Mouse (Mus musculus) sigmoid colon, adult 10 weeks (tissue): ENCODE measurements around the gene 1700014D04Rik. TPM values are rescaled to one million over a fixed set of nuclear protein-coding genes. Genes with fewer than 3 reads are reported as not detected.

Experiments
- polyA plus RNA-seq: library from polyadenylated mRNA; stranded (reverse); fragments of 350-450 nt; fragmentation: Illumina TruSeq; extraction: RNeasy Lipid Tissue Mini Kit (QIAGEN cat#74804); gene quantifications from one replicate; pipeline ENCODE4 v1.2.3, GENCODE M21; 2014; ENCODE audit warnings: low read depth, low replicate concordance

Gene 1700014D04Rik
- not detected for polyA plus RNA-seq

GRCm38 (mm10) chr13:59746711-59747110, at the start of gene 1700014D04Rik:
TSS of gene 1700014D04Rik (minus strand) at chr13:59746752.

GRCm38 (mm10) chr13:59782145-59782544, 35.6 kb upstream of the 1700014D04Rik start, which contains the start of gene Gm49354:
TSS of gene Gm49354 (minus strand) at chr13:59782245.

DNA sequence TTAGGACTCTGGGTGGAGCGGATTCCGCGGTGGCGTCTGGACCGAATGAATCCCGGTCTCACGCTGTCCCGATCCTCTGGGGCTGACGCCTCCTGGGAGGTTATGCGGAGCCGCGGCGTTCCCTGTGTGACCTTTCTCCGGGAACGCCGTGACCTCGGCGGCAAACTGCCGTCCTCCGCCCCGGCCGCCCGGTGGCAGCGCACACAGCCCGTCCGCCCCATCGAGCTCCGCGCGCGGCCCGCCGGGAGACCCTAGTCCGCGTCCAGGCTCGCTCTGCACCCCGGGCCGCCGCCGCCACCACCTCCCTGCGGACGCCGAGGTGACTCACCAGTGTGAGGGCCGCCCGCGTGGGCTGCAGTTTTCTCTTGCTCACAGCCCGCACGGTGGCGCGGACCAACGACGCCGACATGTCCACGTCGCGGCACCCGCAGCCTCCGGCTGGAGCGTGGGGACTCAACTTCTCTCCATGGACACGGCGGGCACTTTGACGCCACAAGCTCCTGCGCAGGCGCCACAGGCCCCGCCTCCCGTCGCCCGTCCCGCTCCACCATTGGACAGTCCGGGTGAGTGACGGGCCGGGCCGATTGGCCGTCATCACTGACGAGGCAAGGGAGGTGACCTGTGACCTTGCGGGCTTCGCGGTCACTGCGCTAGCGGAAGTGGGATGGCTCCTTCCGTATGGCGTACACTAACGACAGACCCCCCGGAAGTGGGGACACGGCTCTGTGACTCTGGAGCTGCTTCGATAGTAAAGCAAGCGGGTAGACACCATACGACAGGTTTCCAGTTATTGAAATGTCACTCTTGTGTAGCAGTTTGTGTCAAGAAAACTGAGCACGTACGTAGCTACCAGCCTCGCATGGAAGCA, 23.0 kb upstream of the 1700014D04Rik start, which contains the start of gene Isca1:
TSS of gene Isca1 (minus strand) at position 515 of the 868 bp plus-strand sequence.

DNA sequence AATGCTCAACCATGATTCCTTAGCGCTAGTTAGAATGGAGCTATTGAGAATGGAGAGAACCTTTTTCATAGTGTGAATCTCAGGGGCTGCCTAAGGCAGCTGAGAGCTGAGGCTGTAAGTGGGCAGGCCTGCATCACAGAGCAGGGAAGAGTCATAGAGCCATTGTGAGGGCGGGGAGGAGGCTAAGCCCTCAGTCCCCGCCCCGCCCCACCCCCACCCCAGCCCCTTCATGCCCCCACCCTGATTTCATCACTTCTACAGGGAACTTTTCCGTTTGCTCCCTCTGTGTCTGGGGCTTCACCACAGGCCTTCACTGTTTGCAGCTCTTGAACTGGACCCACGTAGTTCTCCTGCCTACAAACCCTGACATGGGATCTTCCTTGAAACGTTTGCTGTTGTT, 14.9 kb downstream of the 1700014D04Rik start, which contains the start of gene Spata31d1d:
TSS of gene Spata31d1d (minus strand) at position 101 of the 400 bp plus-strand sequence.

DNA sequence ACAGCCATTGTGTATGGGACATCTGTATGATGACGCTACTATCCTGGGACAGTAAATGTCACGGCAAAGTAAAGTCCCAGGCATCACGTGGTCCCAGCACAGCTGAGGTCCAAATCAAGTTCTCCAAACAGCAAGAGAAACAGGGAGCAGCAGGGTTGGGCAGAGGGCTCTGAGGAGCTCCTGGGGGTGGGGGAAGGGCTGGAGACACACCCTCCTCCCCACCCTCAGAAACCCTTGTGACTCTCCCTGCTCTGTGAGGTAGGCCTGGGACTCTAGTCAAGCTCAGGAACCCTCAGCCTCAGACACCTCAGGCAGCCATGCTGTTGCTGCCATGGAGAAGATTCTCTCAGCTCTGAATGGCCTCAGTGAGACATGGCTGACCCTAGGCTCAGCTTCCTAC, 34.6 kb downstream of the 1700014D04Rik start, which contains the start of gene Spata31d1b:
TSS of gene Spata31d1b (plus strand) at position 301 of the 400 bp plus-strand sequence.

DNA sequence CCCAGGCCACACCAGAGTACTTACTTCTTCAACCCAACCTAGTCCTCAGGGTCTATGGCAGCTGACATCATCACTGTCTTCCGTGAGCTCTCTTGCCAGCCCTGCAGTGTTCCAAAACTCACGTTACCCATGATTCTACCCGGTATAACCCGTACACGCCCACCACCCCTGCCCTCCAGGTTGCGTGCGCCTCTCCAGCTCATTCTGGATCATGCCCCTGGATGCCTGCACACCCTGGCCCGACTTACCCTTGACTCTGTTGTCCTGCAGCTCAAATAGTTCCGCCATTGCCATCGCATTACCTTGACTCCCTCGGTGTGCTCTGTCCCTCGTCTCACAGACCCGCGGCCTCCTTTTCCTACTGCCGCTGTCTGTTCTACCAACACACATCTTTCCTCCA, 36.3 kb downstream of the 1700014D04Rik start, which contains the start of gene Spata31d1a:
TSS of gene Spata31d1a (minus strand) at position 101 of the 400 bp plus-strand sequence.

DNA sequence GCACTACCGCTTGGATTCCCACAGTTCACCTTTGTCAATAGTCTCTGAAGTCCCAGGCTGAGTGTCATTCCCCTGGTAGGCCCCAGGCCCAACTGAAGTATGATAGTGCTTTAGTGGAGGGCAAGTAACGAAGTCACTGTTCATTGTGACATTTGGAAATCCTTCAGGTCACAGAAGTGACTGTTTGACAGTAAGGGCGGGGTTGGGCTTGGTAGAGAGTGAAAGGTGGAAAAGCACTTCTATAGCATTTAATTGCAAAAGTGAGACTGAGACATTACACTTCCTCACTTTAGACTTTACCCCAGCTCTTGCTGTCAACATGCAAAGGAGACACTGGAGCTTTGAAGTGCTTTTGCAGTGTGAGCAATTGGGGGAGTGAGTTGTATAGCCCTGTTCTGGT, 52.5 kb downstream of the 1700014D04Rik start, which contains the start of gene 4921517D22Rik:
TSS of gene 4921517D22Rik (minus strand) at position 101 of the 400 bp plus-strand sequence.

Other genes starting within 250 kb of the 1700014D04Rik start
- gene Agtpbp1, start 161.5 kb downstream of the 1700014D04Rik start, polyA plus RNA-seq: 20.2 TPM
- 252 TPM for gene Naa35, start 161.5 kb downstream of the 1700014D04Rik start, polyA plus RNA-seq
- gene Golm1, start 70.9 kb downstream of the 1700014D04Rik start, polyA plus RNA-seq: 555 TPM
- gene 4921517D22Rik, start 52.6 kb downstream of the 1700014D04Rik start, polyA plus RNA-seq: not detected
- not detected for gene Spata31d1a, start 36.4 kb downstream of the 1700014D04Rik start, polyA plus RNA-seq
- not detected for gene Spata31d1b, start 34.5 kb downstream of the 1700014D04Rik start, polyA plus RNA-seq
- not detected for gene Spata31d1d, start 15.0 kb downstream of the 1700014D04Rik start, polyA plus RNA-seq
- 101 TPM for gene Isca1, start 23.1 kb upstream of the 1700014D04Rik start, polyA plus RNA-seq
- not detected for gene Gm49354, start 35.5 kb upstream of the 1700014D04Rik start, polyA plus RNA-seq
- gene Tut7, start 76.4 kb upstream of the 1700014D04Rik start, polyA plus RNA-seq: 295 TPM